Mouse (Mus musculus) gastrocnemius, postnatal 25 days (tissue): Measurements from ENCODE around the gene Gm8127. TPM values are rescaled to one million over a fixed set of nuclear protein-coding genes. Genes with fewer than 3 reads are reported as not detected.

Source experiments
- total RNA-seq, 2 experiments: library from RNA; stranded (reverse); gene quantifications; 1 replicate in 1 of 2; 2 replicates in 1 of 2; pipeline ENCODE4 v1.2.3; 2021

Gene Gm8127
- total RNA-seq, 2 experiments from 2014 or later = not detected

Other genes with a start within 250 kb of the Gm8127 start
- not detected for gene Gm8094, start 217.2 kb downstream of the Gm8127 start, total RNA-seq
- not detected for gene Gm8104, start 193.2 kb downstream of the Gm8127 start, total RNA-seq
- not detected for gene Gm7233, start 114.0 kb downstream of the Gm8127 start, total RNA-seq
- gene Gm8122, start 58.5 kb downstream of the Gm8127 start, total RNA-seq = not detected
- gene Gm8126, start 35.2 kb downstream of the Gm8127 start, total RNA-seq = not detected
- gene Gm9732, start 18.8 kb downstream of the Gm8127 start, total RNA-seq = not detected
- not detected for gene 1700001F09Rik, start 54.0 kb upstream of the Gm8127 start, total RNA-seq
- not detected for gene Gm8138, start 122.5 kb upstream of the Gm8127 start, total RNA-seq
- gene Gm5799, start 249.7 kb upstream of the Gm8127 start, total RNA-seq = not detected